Mouse (Mus musculus) brain, embryonic 14.5 days (tissue): Measurements from ENCODE around the gene Ppp1r37.

Experiments
- CTCF ChIP-seq: fragments of 200-500 bp; IDR thresholded peaks from 2 replicates; pipeline ENCODE4 v1.5.1; 2012; ENCODE audit warnings: inconsistent platforms, mild to moderate bottlenecking, moderate library complexity, borderline replicate concordance; ENCODE audit not compliant: insufficient read depth, insufficient read length; ENCODE audit errors: extremely low read depth
- POLR2A ChIP-seq: fragments of 200-500 bp; IDR thresholded peaks from 2 replicates; pipeline ENCODE4 v1.6.1; 2012; ENCODE audit warnings: mild to moderate bottlenecking, inconsistent platforms, borderline replicate concordance; ENCODE audit not compliant: poor library complexity, insufficient read depth, insufficient read length, severe bottlenecking; ENCODE audit errors: extremely low read depth

DNA sequence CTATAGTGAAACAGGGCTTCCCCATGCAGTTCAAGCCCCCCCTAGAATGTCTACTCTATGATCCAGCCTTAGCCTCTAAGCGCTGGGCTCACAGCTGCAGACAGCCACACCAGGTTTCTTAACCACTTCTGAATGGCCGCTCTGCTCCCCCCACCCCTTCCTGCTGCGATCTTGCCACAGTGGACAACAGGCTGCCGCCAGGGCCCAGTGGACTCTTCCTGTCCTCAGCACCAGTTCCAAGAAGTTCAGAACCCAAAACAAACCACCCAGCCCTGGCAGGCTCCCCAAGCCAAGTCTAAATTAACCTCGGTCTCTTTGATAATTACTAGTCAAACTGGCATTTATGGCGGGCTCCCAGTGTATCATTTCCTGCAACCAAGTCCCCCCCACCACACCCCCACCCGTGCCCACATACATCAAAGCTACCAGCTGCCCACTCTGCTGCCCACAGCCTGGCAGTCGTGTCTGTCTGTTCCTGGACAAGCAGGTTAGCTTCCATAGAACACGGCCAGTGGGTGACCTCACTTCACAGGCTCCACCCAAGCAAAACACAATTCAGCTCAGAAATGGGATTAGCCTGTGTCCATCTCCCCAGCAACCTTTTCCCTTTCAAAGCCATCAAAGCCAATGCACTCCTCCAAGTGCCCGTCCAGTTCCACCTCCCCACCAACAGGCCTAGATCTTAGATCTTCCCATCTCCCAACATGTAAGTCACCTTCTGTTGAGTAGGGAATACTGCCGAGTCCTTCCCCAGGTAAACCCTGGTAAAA is 2.2 kb downstream of the Ppp1r37 start:
- no peak for TF ChIP-seq POLR2A
- no peak for TF ChIP-seq CTCF
